Mouse (Mus musculus) cerebellum, adult 2 months (tissue): ENCODE measurements around the gene Slc22a3. TPM values are rescaled to one million over a fixed set of nuclear protein-coding genes. Genes with fewer than 3 reads are reported as not detected.

Experiments used
- DNase-seq, 2 experiments: peaks; one replicate each; pipeline ENCODE4 v3.0.0; 2021
- H3K27ac ChIP-seq: fragments of 200-500 bp; 2 replicates; pipeline ENCODE4 v1.5.1; 2012; ENCODE audit warnings: low read length, control low read depth, inconsistent platforms; ENCODE audit not compliant: insufficient read depth
- H3K27me3 ChIP-seq: fragments of 200-500 bp; 2 replicates; pipeline ENCODE4 v1.6.1; 2012; ENCODE audit warnings: inconsistent platforms, mild to moderate bottlenecking, low read length, moderate library complexity; ENCODE audit not compliant: control insufficient read depth, insufficient read depth
- H3K4me1 ChIP-seq: fragments of 200-500 bp; 2 replicates; pipeline ENCODE4 v1.6.1; 2011; ENCODE audit warnings: low read length; ENCODE audit not compliant: control insufficient read depth, insufficient read depth
- H3K4me3 ChIP-seq: fragments of 200-500 bp; replicated peaks from 2 replicates; pipeline ENCODE3; 2011; ENCODE audit warnings: mild to moderate bottlenecking, low read depth, low read length, control low read depth; ENCODE audit not compliant: insufficient read depth
- CTCF ChIP-seq: fragments of 200-500 bp; IDR thresholded peaks from 2 replicates; pipeline ENCODE4 v1.5.1; 2011; ENCODE audit warnings: low read depth, mild to moderate bottlenecking, control low read depth, low read length, moderate library complexity, borderline replicate concordance; ENCODE audit not compliant: insufficient read depth
- POLR2A ChIP-seq: fragments of 200-500 bp; IDR thresholded peaks from 2 replicates; pipeline ENCODE4 v1.6.1; 2011; ENCODE audit warnings: low read length, control low read depth, borderline replicate concordance; ENCODE audit not compliant: insufficient read depth
- WGBS: fragments of 180-500 bp; shearing (Covaris S2); methylation state at CpG from one replicate; pipeline ENCODE4 v1.1.7; 2018; 5-methylcytosine and 5-hydroxymethylcytosine counted together
- polyA plus RNA-seq: library from polyadenylated mRNA; depleted of rRNA; stranded (reverse); fragments of >200 nt; gene quantifications from 2 replicates; pipeline ENCODE4 v1.2.3, GENCODE M21; 2012; rRNA removed

The Slc22a3 gene
- polyA plus RNA-seq: 0.30 and 0.52 TPM in 2 replicates

DNA sequence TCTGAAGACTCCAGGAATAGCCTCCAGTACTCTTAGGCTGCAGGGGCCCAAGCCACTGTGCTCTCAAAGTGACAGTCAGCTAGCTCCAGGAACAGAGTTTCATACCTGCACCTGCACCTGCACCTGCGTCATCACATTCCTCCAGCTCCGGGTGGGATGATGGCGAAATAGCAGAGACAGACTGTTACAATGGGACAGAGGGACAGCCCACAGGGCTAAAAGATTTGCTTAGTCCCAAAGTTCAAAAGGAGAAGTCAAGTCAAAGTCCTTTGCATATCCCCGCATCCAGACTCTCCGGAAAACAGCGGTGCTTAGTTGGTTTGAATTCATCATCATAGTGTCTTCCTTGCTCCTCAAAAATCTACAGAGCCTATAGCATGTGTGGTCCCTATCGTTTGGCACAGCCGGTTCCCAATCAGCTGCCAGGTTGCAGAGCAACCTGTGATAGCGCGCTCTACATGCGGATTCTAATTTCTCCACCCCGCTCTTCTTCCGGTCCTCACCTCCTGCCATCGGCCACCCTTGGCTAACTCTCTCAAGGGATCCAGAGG, at the start of gene Slc22a3:
TSS of gene Slc22a3 (minus strand) at position 51 of the 551 bp plus-strand sequence.
- TF ChIP-seq CTCF (no peak), POLR2A (no peak)
- no peak for DNase-seq
- whole genome bisulfite sequencing: 14% methylated on average over 14 of the region's 14 CpGs
- no peak within 1 kb of the TSS for H3K27ac ChIP-seq
- H3K4me1 ChIP-seq: no peaks in the 10 kb centered on the region
- no peaks in the 10 kb centered on the region; the same call in 1 of the 2 replicates for H3K27me3 ChIP-seq
- H3K4me3 ChIP-seq: no peak within 1 kb of the TSS

DNA sequence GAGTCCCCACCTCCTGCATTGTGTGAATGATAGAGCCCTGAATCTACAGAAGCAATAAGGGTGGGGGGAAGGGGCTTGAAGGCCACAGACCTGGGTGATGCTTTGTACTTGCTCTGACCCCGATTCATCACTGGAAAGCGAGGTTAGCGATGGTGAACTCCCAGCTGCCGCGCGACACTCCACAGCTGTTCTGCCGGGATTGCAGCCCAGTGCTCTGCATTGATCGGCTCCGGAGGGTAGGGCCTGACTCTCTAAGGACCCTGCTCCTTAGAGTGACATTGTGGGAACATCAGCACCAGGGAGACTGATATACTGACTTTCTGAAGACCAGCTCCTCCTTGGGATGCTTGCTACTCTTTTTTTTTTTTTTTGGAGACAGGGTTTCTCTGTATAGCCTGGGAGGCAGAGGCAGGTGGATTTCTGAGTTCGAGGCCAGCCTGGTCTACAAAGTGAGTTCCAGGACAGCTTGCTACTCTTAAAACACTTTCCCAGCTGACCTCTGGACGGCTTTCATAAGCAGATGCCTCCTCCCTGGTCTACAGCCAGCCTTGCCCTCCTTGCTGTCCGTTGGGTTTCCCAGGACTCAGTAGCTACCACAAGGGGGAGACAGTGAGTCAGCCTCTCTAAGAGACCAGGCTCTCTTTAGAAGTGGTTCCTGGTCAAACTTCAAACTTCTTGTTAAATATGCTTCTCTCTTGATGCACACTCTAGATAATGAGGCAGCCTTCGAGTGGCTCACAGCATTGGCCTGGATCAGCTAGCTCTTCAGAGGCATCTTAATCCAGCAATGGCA, 27.0 kb upstream of the Slc22a3 start:
- H3K27ac ChIP-seq: no peak overlapping the region
- H3K4me1 ChIP-seq: no peaks in the 10 kb centered on the region
- H3K27me3 ChIP-seq: no peaks in the 10 kb centered on the region
- TF ChIP-seq POLR2A (no peak), CTCF (peak; percentile 80)
- 50% methylated on average over 13 of the region's 13 CpGs for WGBS
- no peak overlapping the region for H3K4me3 ChIP-seq
- DNase-seq: peak; percentile 61 to 64

DNA sequence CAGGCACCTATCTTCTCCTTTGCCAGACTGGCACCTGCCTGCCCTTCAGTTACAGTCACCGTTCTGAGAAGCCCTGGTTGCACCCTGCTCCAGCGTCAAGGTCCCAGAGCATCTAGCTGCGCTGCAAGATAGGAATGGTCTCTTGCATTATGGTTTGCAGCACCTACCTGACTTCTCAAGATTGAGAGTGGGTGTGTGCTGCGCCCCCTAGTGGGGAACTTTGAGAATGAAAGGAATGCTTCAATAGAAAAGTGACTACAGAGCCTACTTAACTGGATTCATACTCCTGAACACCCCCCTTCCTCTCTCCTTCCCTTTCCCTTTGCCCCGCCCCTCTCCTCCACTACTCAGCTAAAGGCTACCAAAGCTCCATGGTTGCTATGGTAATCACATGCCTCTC, 24.6 kb upstream of the Slc22a3 start:
- H3K27ac ChIP-seq: no peak overlapping the region
- no peaks in the 10 kb centered on the region for H3K27me3 ChIP-seq
- H3K4me1 ChIP-seq: no peaks in the 10 kb centered on the region
- no peak overlapping the region for H3K4me3 ChIP-seq
- 41% methylated on average over 5 of the region's 5 CpGs for WGBS
- TF ChIP-seq CTCF (peak; percentile 52), POLR2A (no peak)
- DNase-seq: peak; percentile 23 to 35

DNA sequence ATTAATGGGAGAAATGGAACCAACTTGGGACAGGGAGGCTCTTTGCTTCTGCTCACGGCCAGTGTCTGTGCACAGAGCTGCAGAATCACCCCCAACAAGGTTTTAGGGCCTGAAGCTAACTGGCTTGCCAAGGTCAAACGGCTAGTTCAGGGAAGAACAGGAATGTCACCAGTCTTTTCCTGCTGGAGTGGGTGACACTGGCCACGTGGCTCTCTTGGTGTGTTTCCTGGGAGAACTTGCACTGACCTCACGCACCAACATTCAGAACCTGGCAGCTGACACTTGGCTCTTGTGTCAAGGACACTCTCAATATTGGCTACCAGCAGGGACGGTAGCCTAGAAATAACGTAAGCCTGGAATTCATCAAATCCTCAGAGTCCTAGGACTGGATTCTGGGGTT, 22.6 kb upstream of the Slc22a3 start:
- no peak overlapping the region for H3K4me3 ChIP-seq
- WGBS: 56% methylated on average over 6 of the region's 6 CpGs
- no peaks in the 10 kb centered on the region for H3K27me3 ChIP-seq
- TF ChIP-seq CTCF (no peak), POLR2A (no peak)
- no peaks in the 10 kb centered on the region for H3K4me1 ChIP-seq
- DNase-seq: no peak
- H3K27ac ChIP-seq: no peak overlapping the region

DNA sequence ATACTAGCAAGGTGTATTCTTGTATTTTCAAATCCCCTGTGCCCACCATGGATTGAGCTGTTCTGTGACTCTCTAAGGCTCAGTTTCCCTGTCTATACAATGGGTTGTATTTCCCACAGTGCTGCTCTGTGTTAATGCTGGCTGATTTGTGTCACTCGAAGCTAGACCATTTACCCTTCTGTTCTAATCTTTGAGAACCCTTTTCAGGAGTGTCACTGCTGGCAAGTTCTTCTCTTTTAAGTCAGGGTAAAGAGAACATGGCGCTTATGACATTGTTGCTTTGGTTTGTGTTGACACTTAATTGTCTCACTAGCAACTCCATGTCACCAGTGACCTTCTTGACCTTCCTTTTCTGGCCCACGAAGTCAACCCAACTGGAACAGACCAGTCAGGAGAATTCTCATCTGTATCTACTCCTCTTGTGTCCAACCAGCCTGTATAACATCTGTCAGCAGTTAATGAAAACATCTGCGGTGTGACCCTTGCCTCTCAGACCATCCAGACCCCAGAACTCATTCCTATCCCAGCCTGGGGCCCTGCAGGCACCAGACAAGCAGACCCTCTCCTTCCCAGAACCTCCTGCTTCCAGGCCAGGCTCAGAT, 22.0 kb upstream of the Slc22a3 start:
- TF ChIP-seq CTCF (no peak), POLR2A (no peak)
- H3K4me1 ChIP-seq: no peaks in the 10 kb centered on the region
- no peaks in the 10 kb centered on the region for H3K27me3 ChIP-seq
- no peak overlapping the region for H3K27ac ChIP-seq
- WGBS: 64% methylated on average over 4 of the region's 4 CpGs
- DNase-seq: no peak
- no peak overlapping the region for H3K4me3 ChIP-seq

DNA sequence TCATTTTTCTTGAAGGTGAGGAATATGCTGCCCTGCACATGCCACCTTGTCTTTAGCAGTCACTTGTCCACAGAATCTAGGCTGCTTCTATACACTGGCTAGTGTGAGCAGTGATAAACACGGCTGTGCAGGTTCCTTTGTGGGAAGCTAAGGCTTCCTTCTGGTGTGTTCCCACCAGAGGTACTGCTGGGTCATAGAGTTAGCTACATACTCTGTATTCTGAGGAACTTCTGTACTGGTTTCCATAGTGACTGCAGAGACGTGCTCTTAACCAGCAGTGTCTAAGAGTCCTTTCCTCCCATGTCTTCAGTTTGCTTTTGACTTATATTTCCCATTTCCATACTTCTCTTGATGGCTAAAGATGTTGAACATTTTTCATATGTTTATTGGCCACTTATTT, 11.6 kb upstream of the Slc22a3 start:
- H3K4me1 ChIP-seq: no peaks in the 10 kb centered on the region
- DNase-seq: no peak
- H3K27ac ChIP-seq: no peak overlapping the region
- WGBS: 57% methylated on average over 2 of the region's 2 CpGs
- no peaks in the 10 kb centered on the region for H3K27me3 ChIP-seq
- H3K4me3 ChIP-seq: no peak overlapping the region
- TF ChIP-seq POLR2A: no peak
- no peak for TF ChIP-seq CTCF

DNA sequence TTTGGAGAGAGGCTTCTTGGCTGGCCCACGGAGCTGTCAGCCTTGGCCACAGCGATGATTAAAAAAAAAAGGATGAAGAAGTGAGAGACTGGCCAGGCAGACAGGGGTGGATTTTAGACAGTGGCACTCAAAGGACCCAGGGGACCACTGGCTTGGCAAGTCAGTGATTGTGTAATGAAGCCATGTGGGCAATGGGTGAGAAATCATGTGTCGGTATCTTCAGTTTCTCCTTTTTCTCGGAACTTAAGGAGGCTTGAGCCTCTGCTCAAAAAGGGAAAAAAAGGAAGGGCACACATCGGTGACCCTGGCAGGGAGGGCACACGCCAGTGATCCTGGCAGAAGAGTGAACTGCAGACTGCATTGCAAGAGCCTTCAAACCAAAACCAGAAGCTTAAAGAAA, 10.7 kb upstream of the Slc22a3 start:
- no peak for TF ChIP-seq POLR2A
- no peak for TF ChIP-seq CTCF
- Histone ChIP-seq H3K27ac (no peak overlapping the region), H3K4me1 (no peaks in the 10 kb centered on the region), H3K4me3 (no peak overlapping the region), H3K27me3 (no peaks in the 10 kb centered on the region)
- WGBS: 32% methylated on average over 6 of the region's 6 CpGs
- DNase-seq: no peak
